Mouse (Mus musculus) mouse embryonic stem cell (cell line): ENCODE measurements at regions not wholly inside any gene's neighbourhood (a gene's known extent, or its start where the extent isn't known, plus 50 kb on each side); places are given as distances from the start of the nearest gene placed in this dataset.

Source experiments
- in situ Hi-C, 2 experiments: fragments of 300-500 bp; cut with MboI; formaldehyde crosslinking; loops; 1 replicate in 1 of 2; 3 replicates in 1 of 2; pipeline ENCODE4 v1.14.3; 2019 to 2020; ENCODE audit warnings: low sequenced_read_pairs in 2 of 2, low pct_unique_long_range_greater_than_20kb in 1 of 2, mixed read lengths in 1 of 2; ENCODE audit not compliant: unreplicated experiment in 1 of 2

DNA sequence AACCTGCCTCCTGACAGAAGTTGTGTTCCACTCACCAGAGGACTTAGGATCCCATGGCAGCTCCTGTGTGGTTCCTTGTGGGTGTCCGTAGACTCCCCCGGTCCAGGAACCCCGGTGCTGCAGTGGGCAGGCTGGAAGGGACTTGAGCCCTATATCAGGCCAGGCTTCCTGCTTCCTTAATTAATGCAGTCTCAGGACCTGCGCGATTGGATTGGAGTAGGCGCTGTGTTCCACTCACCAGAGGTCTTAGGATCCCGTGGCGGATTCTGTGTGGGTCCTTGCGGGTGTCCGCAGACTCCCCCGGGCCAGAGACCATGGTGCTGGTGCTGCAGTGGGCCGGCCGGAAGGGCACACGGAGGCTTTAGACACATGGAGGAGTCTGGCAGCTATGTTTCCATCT is 288.7 kb downstream of the Fut8 start:
- in situ Hi-C loops, result loop anchor here (25.0 kb wide), 1 partner anchor 489 kb away; no protein-coding TSS in a partner anchor

DNA sequence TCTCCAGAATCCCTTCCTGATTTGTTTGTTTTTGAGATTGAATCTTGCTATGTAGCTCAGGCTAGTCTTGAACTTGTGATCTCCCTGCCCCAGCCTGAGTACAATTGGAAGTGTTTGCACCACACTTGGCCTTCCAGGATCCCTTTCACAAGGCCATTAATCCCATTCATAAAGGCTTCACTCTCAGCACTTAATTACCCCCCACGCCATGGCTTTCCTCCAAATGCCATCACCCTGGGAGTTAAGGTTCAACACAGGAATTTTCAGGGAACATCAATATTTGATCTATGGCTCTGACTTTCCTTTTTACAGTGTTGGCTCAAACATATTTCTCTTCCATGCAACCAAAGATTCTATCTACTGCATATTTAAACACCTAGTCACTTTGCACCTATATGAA is 289.6 kb downstream of the Fut8 start:
- in situ Hi-C loops, result loop anchor here (25.0 kb wide), 1 partner anchor 490 kb away; no protein-coding TSS in a partner anchor

DNA sequence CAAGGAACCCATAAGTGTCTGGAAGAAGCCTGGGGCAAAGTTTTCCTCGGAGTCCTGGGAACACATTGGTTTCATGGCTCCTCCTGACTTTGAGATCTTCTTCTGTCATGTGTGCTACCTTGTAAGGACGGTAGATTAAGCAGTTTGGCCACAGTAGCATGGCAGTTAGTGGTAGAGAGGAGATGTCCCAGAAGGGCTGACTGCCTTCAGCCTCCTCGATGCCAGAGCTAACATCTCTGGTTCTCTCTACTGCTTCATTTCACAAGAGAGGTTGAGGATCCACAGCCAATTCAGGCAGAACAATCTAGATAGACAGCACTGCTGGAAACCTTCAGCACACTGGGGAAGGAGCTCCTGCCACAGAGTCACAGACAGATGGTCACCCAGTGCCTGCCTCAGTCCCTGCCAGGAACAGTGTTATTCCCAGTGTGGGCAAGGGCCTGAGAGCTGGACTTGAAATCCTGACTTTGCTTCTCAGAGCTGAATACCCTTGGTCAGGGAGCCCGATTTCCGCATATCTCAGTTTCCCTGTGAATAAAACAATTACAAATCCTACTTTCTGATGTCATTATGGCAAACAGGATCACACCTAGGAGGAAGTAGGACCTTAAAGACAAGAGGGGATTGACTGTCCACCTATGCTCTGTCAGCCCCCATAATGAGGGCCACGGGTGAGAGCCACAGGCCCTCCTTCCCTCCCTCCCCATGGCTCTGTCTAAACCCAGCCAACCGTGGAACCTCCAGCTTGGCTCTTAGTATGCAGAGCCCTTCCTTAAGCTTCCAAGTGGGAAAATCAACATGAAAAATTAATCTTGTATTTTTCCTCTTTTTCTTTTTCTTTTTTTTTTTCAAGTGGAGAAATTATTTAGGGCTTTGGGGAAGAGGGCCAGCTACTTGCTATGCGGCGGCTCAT is 290.3 kb downstream of the Fut8 start:
- in situ Hi-C loops, result loop anchor here (25.0 kb wide), 1 partner anchor 491 kb away; no protein-coding TSS in a partner anchor

DNA sequence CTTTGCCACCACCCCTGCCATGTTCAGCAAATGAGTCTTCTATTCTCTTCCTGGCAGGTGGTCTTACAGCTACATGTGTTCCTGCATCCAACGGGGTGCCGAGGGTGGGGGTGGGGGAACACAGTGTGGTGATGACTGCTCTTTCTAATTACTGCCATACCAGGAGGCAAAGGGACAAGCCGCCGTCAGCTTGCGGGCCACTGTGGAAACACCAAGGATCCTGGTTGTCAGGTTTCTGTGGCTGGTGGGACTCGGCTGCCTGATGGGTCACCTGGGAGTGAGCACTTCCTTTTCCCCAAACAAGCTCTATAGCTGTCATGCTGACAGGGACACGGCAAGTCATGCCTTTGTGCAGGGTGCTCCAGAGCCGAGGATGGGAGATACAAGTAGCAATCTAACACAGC is 290.9 kb downstream of the Fut8 start:
- in situ Hi-C loops, result loop anchor here (25.0 kb wide), 1 partner anchor 492 kb away; no protein-coding TSS in a partner anchor

- in situ Hi-C loops, result loop anchor here (25.0 kb wide), 1 partner anchor 492 kb away; no protein-coding TSS in a partner anchor
Measured at GRCm38 (mm10) chr12:77529414-77529813, 291.5 kb downstream of the Fut8 start.

- in situ Hi-C loops, result loop anchor here (25.0 kb wide), 1 partner anchor 493 kb away; no protein-coding TSS in a partner anchor
Measured at GRCm38 (mm10) chr12:77529955-77530354, 292.0 kb downstream of the Fut8 start.

DNA sequence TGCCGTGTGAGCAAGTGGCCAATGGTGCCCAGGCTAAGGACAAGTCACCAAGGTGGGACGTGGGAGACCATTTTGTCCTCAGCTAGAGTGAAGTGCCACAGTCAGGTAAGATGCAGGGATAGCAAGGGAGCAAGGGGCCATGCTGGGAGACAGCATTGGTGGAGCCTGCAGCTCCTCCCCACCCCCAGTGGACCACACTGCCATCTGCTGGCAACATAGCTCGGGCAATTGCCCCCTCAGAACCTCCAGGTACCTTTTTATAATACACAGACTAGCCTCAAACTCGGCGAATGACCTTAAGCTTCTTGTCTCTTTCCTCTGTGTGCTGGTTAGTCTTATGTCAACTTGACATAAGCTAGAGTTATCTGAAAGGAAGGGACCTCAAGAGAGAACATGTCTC is 293.4 kb downstream of the Fut8 start:
- in situ Hi-C loops, result loop anchor here (25.0 kb wide), 1 partner anchor 494 kb away; no protein-coding TSS in a partner anchor

- in situ Hi-C loops, result loop anchor here (25.0 kb wide), 1 partner anchor 495 kb away; no protein-coding TSS in a partner anchor
Measured at GRCm38 (mm10) chr12:77532547-77532946, 294.6 kb downstream of the Fut8 start.

DNA sequence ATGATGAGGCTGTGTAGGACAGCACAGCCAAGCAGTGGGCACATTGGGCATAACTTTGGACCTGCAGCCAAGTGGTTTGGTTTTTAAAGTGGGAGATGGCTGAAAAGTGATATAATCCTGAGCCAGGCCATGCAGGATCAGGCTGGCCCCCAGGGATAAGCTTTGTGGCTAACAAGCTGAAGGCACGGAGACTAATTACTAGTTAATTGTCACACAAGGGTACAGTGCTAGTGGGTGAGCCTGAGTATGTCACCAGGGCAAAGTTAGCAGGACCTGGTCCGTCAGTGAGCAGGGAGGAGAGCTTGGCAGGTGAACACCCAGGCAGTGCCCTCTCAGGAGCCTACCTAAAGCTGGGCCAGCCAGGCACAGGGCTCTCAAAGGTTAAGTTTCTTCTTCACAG is 295.7 kb downstream of the Fut8 start:
- in situ Hi-C loops, result loop anchor here (25.0 kb wide), 1 partner anchor 496 kb away; no protein-coding TSS in a partner anchor

- in situ Hi-C loops, result loop anchor here (25.0 kb wide), 1 partner anchor 497 kb away; no protein-coding TSS in a partner anchor
Measured at GRCm38 (mm10) chr12:77534079-77534478, 296.2 kb downstream of the Fut8 start.

- in situ Hi-C loops, result loop anchor here (25.0 kb wide), 1 partner anchor 498 kb away; no protein-coding TSS in a partner anchor
Measured at GRCm38 (mm10) chr12:77535147-77535546, 297.2 kb downstream of the Fut8 start.

DNA sequence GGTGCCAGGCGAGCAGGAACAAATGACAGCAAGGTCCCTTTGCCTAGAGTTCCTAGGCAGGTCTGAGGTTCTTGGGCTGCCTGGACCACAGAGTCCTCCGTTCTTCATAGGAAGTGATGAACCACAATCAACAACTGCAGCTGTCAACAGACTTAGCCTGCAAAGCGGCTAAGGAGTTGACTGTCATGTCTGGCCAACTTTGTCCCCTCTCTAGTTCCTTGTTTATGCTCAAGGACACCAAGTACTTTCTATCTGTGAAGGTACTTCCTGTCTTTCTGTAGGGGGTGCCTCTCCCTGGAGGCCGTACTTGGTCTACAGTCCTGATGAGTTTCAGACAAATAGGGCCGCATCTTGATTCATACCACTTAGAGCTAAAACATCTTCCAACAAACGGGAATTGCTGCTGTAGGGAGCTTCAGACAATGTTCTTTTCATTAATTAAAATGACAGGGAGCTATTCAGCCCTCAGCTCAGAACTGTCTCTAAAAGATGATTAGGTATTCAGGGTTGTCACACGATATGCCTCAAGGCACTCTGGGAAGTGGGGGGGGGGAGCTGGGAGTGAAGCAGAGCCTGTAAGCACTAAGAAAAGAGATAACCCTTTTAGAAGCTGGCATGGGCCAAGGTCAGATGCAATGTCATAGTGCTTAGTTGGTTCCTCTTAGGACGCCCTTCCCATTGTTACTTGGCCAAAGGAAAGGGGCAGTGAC is 299.4 kb downstream of the Fut8 start:
- in situ Hi-C loops, result loop anchor here (25.0 kb wide), 1 partner anchor 500 kb away; no protein-coding TSS in a partner anchor

GRCm38 (mm10) chr12:77539661-77540431 is 301.9 kb downstream of the Fut8 start:
- in situ Hi-C loops, result loop anchor here (25.0 kb wide), 1 partner anchor 503 kb away; no protein-coding TSS in a partner anchor

DNA sequence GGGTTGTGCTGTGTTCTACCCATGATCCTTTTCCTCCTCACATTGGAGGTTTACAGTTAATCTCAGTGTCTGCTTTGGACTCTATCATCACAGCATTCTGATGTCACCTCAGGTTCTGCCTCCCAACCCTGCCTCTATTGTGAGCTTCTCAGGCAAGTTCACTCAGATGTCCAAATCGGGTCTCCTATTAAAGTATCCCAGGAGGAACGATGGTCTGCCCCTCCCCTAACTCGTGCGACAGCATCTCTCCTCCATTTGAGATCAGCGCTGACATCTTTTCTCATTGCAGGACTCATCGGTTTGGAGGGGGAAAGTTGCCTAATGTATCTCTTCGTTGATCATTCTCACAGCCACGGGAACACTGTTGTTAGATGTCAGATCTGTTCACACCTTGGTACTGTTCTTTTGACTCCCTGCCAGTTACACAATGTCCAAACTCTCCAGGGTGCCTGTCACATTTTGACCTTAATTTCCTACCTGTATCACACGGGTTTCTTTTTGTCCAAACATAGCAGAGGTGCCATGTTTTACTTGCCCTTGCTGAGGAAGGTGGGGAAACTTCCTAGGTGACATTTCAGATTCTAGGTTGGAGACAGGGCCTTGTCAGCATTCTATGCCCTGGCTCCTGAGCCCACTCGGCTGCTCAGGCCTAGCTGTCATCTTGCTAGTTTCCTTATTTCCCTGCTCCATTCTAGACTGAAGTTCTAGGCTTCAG is 303.3 kb downstream of the Fut8 start:
- in situ Hi-C loops, result loop anchor here (25.0 kb wide), 1 partner anchor 504 kb away; no protein-coding TSS in a partner anchor

- in situ Hi-C loops, result loop anchor here (25.0 kb wide), 1 partner anchor 505 kb away; no protein-coding TSS in a partner anchor
Measured at GRCm38 (mm10) chr12:77541826-77542225, 303.9 kb downstream of the Fut8 start.

GRCm38 (mm10) chr12:77543651-77544050 is 305.7 kb downstream of the Fut8 start:
- in situ Hi-C loops, result loop anchor here (25.0 kb wide), 1 partner anchor 506 kb away; no protein-coding TSS in a partner anchor

DNA sequence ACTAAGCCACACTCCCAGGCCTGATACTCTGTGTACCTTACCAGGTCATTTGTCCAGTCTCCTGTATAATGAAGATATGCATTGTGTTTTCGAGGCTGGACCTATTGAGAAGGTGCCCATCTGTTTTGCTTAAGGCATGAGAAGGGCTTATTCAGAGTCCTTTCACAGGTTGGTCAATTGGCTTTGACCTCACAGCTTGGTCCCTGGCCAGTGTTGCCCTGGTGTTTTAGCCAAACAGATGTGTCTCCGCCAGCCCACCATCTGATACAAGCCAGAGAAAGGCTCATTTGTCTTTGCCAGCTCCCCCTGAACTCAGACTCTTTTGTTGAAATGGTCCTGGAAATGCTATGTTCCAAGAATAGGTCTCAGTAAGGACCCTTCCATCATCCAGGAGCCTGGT is 308.2 kb downstream of the Fut8 start:
- in situ Hi-C loops, result loop anchor here (25.0 kb wide), 1 partner anchor 509 kb away; no protein-coding TSS in a partner anchor
